Mouse (Mus musculus) mesoderm, embryonic 11.5 days (tissue): ENCODE data around the gene Lpin2.

Experiments
- DNase-seq: peaks from one replicate; pipeline ENCODE4 v3.0.0-alpha.2; 2012; ENCODE audit warnings: low read depth, low spot score

Lpin2 gene

DNA sequence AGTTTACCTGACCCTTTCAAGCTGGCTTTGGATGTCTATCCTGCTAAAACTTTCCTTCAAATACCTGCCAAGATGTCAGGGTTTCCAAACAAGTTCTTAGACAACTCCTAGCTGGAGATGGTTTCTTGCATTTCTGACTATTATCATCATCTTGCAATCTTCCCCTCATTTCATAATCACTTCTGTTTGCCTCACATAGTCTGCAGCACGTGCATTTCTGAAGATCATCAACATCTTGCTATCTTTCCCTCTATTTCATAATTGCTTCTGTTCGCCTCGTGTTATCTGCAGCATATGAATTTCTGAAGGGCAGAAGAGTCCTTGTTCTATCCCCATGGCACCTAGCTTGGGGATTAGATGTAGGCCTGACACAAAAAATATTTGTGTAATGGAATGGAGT, 112.2 kb downstream of the Lpin2 start:
- no peak for DNase-seq
